Mouse (Mus musculus) CD8-positive naive resting alpha-beta T cell, adult 2 months (primary cell): Measurements from ENCODE around the gene Lipm.

Experiments used
- DNase-seq, 2 experiments: peaks; one replicate each; pipeline ENCODE4 v3.0.0; 2022; ENCODE audit warnings: low read depth in 2 of 2, low spot score in 2 of 2

Gene Lipm

DNA sequence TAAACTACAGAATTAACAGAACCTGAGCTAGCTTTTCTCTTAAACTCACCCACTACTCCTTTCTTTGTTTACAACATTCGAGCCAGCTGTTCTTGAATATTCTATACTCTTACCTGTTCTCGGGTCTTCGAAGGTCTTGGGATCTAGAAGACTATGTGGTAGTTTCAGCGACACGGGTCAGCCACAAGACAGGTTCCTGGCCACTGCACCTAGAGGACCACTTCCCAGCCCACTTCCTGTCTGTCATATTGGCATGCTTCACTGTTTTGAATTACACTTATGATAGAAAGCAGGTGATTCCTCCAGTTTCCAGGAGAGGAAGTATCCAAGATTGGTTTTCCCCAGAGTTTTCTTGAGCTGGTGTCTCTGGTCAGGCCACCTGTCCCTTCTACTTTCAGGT, 62.0 kb downstream of the Lipm start:
- no peak for DNase-seq

DNA sequence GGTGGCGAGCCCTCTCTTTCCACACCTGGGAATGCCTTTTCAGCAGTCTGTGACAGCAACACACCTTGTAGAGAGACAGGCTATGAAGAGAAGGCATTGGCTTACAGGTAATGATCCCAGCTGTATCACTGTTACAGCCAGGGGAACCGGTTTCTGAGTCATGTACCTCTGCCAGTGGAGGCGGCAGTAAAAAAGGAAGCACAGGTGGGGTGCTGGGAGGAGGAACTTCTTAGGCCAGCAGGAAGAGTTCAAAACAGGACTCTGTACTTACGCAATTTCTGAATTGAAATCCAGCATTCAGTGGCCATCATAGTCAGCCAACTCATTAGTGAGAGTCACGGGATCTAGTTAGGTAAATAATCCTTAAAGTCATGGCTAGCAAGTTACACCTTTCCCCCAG, 65.2 kb downstream of the Lipm start, which contains the start of gene Ankrd22:
Gene Ankrd22 (minus strand): TSS at position 163 of the 400 bp plus-strand sequence.
- DNase-seq = no peak

DNA sequence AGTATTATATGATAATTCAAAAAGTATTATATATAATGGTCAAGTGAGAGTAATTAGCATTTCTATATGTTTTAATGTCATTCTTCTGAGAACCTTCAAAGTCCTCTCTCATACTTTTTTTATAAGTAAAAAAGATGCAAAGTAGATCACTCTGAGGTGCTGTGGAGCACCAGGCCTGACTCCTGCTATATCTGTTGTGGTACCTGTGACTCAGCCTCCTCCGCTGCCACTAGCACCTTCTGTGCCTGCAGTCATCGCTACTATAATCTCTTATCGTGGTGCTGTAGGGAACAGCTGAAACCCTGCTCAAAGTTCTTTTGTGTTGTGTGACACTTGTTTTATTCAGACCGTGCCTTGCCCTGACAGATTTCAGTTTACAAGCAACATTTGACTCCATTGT, 65.7 kb downstream of the Lipm start:
- no peak for DNase-seq

DNA sequence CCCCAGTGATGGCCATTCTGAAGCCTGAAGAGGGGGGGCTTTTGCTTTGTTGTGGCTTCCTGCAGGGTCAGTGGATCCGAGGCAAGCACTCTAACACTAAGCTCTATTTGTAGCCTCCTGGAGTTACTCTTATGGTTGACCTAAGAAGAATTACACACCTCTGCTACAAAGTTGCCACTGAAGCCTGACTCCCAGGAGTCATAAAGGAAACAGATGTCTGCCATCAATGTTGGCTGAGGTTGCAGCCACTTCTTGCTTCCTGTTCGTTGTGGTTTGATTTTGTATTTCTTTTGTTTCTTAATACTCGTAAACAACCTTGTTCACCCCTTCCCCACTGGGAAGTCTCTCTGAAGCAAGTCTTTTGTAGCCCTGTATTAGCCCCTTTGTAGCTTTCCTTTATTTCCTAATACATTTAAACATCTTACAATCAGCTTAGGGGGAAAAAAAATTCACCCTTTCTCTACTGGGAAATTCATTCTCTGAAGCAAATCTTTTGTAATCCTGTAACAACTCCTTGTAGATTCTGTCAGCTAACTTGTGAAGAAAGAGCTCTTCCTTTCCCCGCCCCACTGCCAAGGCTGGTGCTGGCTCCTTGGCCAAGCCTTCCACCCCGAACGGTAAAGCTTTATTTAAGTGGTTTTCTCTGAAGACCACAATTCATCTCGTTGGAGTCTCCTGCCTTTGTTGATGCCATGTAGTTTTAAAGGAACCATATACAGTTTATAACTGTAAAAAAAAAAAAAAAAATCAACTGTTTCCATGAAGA, 67.3 kb downstream of the Lipm start:
- DNase-seq = peak; percentile 9 to 51

DNA sequence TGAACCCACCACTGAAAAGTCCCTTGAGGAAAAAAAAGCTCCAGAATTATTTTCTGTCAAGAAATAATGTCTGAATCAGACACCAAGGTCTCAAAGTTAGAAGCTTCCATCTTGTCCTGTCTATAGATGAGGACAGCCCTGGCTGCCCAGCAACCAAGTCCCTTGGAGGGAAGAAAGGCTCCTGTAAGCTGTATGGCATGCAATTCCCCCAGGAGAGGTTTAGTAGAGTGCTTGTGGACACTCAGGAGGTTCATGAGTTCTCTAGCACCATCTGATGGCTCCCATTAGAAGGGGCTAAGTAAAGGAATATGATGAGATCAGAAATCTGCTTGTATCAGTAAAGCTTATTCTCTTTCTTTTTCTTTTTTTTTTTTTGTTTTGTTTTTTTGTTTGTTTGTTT, 68.4 kb downstream of the Lipm start:
- DNase-seq = no peak

DNA sequence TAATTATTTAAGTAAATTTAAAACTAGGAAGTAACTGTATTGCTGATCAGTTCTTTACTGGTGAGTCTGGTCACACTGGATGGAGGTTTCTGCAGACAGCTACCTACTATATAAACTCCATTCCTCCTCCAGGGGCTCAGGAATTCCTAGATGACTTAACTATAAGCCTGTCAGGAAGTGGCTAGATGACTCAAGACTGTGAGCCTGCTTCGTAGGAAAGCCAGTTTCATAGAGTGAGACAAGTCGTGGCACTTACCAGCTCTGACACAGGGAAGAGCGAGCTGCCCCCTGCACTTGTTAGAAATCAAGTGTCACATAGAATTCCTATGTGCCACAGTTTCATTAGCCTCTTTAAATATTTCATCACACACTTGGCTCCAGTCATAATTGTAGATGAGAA, 70.4 kb downstream of the Lipm start:
- DNase-seq = no peak
